Mouse (Mus musculus): ENCODE data around the gene Adam25. TPM values are rescaled to one million over a fixed set of nuclear protein-coding genes. Genes with fewer than 3 reads are reported as not detected.

Gene Adam25
- polyA plus RNA-seq (2012; rRNA removed): not detected in 2 replicates

GRCm38 (mm10) chr8:40751908-40752307 is at the start of gene Adam25:
TSS of gene Adam25 (plus strand) at chr8:40752208.

DNA sequence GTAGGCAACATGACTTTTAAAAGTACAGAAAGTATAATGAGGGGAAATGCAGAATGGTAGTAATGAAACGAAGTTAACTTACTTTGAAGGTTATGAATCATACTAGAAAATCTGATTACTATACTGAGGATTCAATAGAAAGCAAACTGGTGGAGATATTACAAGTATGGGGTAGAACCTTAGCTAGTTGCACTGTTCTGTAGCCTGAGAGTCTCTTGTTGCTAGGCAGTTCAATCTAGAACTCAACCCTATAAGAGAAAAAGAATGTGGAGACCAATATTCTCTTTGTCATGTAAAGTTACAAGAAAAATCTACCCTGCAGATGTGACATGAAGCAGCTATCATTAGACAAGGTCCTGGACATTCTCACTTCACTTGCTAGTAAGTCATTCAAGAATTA is 41.0 kb downstream of the Adam25 start, which contains the start of gene Adam20:
Adam20 (plus strand) TSS at position 301 of the 400 bp plus-strand sequence.

Other genes starting within 250 kb of the Adam25 start
- not detected in 2 replicates for gene Adam24, start 77.1 kb upstream of the Adam25 start, polyA plus RNA-seq (2012; rRNA removed)
- not detected in 2 replicates for gene Adam20, start 41.1 kb downstream of the Adam25 start, polyA plus RNA-seq (2012; rRNA removed)
- gene Adam39, start 70.8 kb downstream of the Adam25 start, polyA plus RNA-seq (2012; rRNA removed): not detected in 2 replicates